Mouse (Mus musculus) spleen, postnatal 14 days (tissue): ENCODE measurements around the gene Gm20918.
"Not testable (repeated sequence)": the region's sequence is repeated elsewhere in the genome, so short reads cannot be mapped to it uniquely, and the experiment has no call there.

ENCODE experiments used
- DNase-seq, 2 experiments: peaks; one replicate each; pipeline ENCODE4 v3.0.0; 2021 to 2022; ENCODE audit warnings: low spot score in 2 of 2

Gene Gm20918

GRCm38 (mm10) chrY:5043637-5044036 lies at the start of gene Gm20918:
Gene Gm20918 (plus strand): TSS chrY:5043937.
- DNase-seq: not testable (repeated sequence)
